Mouse (Mus musculus): ENCODE data around the gene Ssr2.

DNA sequence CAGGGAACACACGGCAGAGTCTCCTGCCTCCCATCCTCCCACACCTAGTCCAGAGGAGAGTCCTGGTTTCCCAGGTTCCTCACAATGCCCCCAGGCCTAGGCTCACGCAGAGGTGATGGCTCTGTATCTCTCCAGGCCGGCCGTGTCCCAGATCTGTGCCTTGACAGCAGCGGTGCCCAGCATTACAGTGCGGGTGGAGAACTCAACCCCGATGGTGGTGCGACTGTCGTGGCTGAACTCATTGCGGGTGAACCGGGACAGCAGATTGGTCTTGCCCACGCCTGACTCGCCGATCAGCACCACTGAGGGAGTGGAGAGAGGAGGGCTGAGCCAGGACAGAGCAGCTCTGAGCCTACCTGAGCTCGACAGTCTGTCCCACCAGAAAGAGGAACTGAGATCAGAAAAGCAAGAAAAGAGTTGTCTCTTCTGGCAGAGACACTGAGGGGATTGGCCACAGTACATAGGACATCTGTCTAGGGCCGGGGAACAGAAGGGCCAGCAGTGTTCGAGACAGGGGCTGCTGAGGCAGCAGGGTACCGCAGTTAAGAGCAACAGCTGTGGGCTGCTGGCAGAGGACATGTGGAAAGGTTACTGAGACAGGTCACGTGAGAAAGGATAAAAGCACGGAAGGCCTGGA lies 30.6 kb upstream of the Ssr2 start:
- TF ChIP-seq CTCF (IDR thresholded peaks at IDR 0.05; ENCODE audit: low read depth) (no peak), EP300 (optimal IDR thresholded peaks at IDR 0.05) (no peak)

All from stomach, postnatal 0 days (tissue).